Mouse (Mus musculus) liver, embryonic 14.5 days (tissue): ENCODE measurements around the gene Ubr2.

Experiments
- CTCF ChIP-seq: IDR thresholded peaks from 2 replicates; pipeline ENCODE4 v1.5.1; 2016; ENCODE audit warnings: antibody characterized with exemption, low read depth, control low read depth
- EP300 ChIP-seq: IDR thresholded peaks from 2 replicates; pipeline ENCODE4 v1.6.1; 2016; ENCODE audit warnings: antibody characterized with exemption, low read depth

- TF ChIP-seq CTCF (no peak), EP300 (no peak)
Measured at GRCm38 (mm10) chr17:47023369-47023768, 13.0 kb upstream of the Ubr2 start.
